Mouse (Mus musculus): ENCODE measurements around the gene Klra10. TPM values are rescaled to one million over a fixed set of nuclear protein-coding genes. Genes with fewer than 3 reads are reported as not detected.
"Not testable (repeated sequence)": the region's sequence is repeated elsewhere in the genome, so short reads cannot be mapped to it uniquely, and the experiment has no call there.

Klra10 gene
- total RNA-seq (2021) = not detected
- long read RNA-seq, experiment 1 = 0 reads
- long read RNA-seq, experiment 2 = 0 reads

- DNase-seq (ENCODE audit: low spot score in 2 of 2); intact Hi-C loops (cut with DNase I): not testable (repeated sequence)
These were observed at the start of gene Klra10 for GRCm38 (mm10) chr6:130281828-130282227. Gene Klra10, minus strand, starts transcription at chr6:130281928.

GRCm38 (mm10) chr6:130287984-130288649 lies 6.4 kb upstream of the Klra10 start:
- DNase-seq (ENCODE audit: low spot score in 2 of 2) = no peak
- intact Hi-C loops (cut with DNase I) = no loop called here

GRCm38 (mm10) chr6:130255326-130255725 lies 26.4 kb downstream of the Klra10 start:
- no peak for DNase-seq (ENCODE audit: low spot score in 2 of 2)
- intact Hi-C loops (cut with DNase I) = no loop called here

- no peak for DNase-seq (ENCODE audit: low spot score in 2 of 2)
- intact Hi-C loops (cut with DNase I) = no loop called here
These were observed 44.2 kb downstream of the Klra10 start for GRCm38 (mm10) chr6:130237536-130237935.

GRCm38 (mm10) chr6:130236635-130237034 lies 45.1 kb downstream of the Klra10 start:
- DNase-seq (ENCODE audit: low spot score in 2 of 2) = no peak
- intact Hi-C loops (cut with DNase I) = no loop called here

GRCm38 (mm10) chr6:130233222-130233621 lies 48.5 kb downstream of the Klra10 start, which contains the start of gene Klra7:
Gene Klra7, minus strand, starts transcription at chr6:130233322.
- DNase-seq (ENCODE audit: low spot score in 2 of 2) = no peak
- intact Hi-C loops (cut with DNase I) = no loop called here

Other genes with a start within 250 kb of the Klra10 start
- gene Klra4, start 214.7 kb downstream of the Klra10 start, total RNA-seq (2021) = not detected
- gene Klra8, start 152.0 kb downstream of the Klra10 start, total RNA-seq (2021) = not detected
- not detected for gene Klra9, start 88.8 kb downstream of the Klra10 start, total RNA-seq (2021)
- gene Klra7, start 48.6 kb downstream of the Klra10 start, total RNA-seq (2021) = not detected
- gene Klra3, start 55.6 kb upstream of the Klra10 start, total RNA-seq (2021) = not detected
- gene Klra1, start 104.9 kb upstream of the Klra10 start, total RNA-seq (2021) = not detected